Mouse (Mus musculus) heart, embryonic 15.5 days (tissue): ENCODE measurements around the gene Uqcrc1. TPM values are rescaled to one million over a fixed set of nuclear protein-coding genes. Genes with fewer than 3 reads are reported as not detected.

Experiments used
- microRNA counts: library from miRNA; unstranded; fragments of <30 nt; microRNA quantifications from one replicate; lab custom pipeline; 2016
- microRNA-seq: library from miRNA; unstranded; fragments of <30 nt; microRNA quantifications from one replicate; pipeline ENCODE4, GENCODE M21; 2016
- polyA plus RNA-seq: library from polyadenylated mRNA; unstranded; fragments of >200 nt; fragmentation: Nextera tagmentation; extraction: Ambion mirVana; gene quantifications from 2 replicates; pipeline ENCODE4 v1.2.1, GENCODE M21; 2015

Gene Uqcrc1
- polyA plus RNA-seq, 1 experiment from 2014 or later = 885 TPM

MicroRNAs within 50 kb of the gene (microRNA counts, 519-probe panel; counts per million panel counts)
- not detected for microRNA mmu-miR-711 (lab: Ali Mortazavi, UCI)

Small RNA genes lying within 50 kb of the gene (microRNA-seq; reads per million reads assigned to microRNA genes)
- not detected for gene Mir711

Other genes with a start within 250 kb of the Uqcrc1 start
- gene Prkar2a, start 247.3 kb upstream of the Uqcrc1 start, polyA plus RNA-seq = 25.7 and 26.8 TPM in 2 replicates
- gene Ip6k2, start 152.8 kb upstream of the Uqcrc1 start, polyA plus RNA-seq = 28.8 and 36.3 TPM in 2 replicates
- 9.7 and 14.5 TPM in 2 replicates for gene Nckipsd, start 128.3 kb upstream of the Uqcrc1 start, polyA plus RNA-seq
- 0.06 and 0.22 TPM in 2 replicates for gene Celsr3, start 110.3 kb upstream of the Uqcrc1 start, polyA plus RNA-seq
- gene Slc26a6, start 83.3 kb upstream of the Uqcrc1 start, polyA plus RNA-seq = 5.5 and 6.9 TPM in 2 replicates
- not detected in 2 replicates for gene Tmem89, start 22.0 kb upstream of the Uqcrc1 start, polyA plus RNA-seq
- 1.2 and 1.4 TPM in 2 replicates for gene Col7a1, start 17.0 kb downstream of the Uqcrc1 start, polyA plus RNA-seq
- not detected in 2 replicates for gene Ucn2, start 49.4 kb downstream of the Uqcrc1 start, polyA plus RNA-seq
- gene Pfkfb4, start 55.1 kb downstream of the Uqcrc1 start, polyA plus RNA-seq = 3.3 and 5.4 TPM in 2 replicates
- gene Shisa5, start 101.9 kb downstream of the Uqcrc1 start, polyA plus RNA-seq = 64.9 and 86.2 TPM in 2 replicates
- gene Trex1, start 123.1 kb downstream of the Uqcrc1 start, polyA plus RNA-seq = 9.2 and 13.6 TPM in 2 replicates
- gene Atrip, start 137.5 kb downstream of the Uqcrc1 start, polyA plus RNA-seq = 15.9 and 18.2 TPM in 2 replicates
- gene Ccdc51, start 145.9 kb downstream of the Uqcrc1 start, polyA plus RNA-seq = 14.2 and 14.3 TPM in 2 replicates
- 417 and 539 TPM in 2 replicates for gene Tma7, start 146.0 kb downstream of the Uqcrc1 start, polyA plus RNA-seq
- gene Plxnb1, start 158.8 kb downstream of the Uqcrc1 start, polyA plus RNA-seq = 6.3 and 10.3 TPM in 2 replicates
- gene Fbxw21, start 225.4 kb downstream of the Uqcrc1 start, polyA plus RNA-seq = not detected in 2 replicates